Comparison of ENCODE assay signal across 21 mouse cellular contexts in genomic region chr14:33666301-33666700, GRCm38 (mm10).
"Had no signal": no experiment of that assay in that cellular context is flagged by ENCODE, and none has a peak within 500 bp of the region (broad histone marks: within the 10 kb centered on the region; RNA-seq: fewer than 3 reads in every experiment).

No protein-coding gene starts in this region.

- DNase-seq: gastrocnemius, postnatal 14 days; gastrocnemius, postnatal 36 days; heart, postnatal 14 days; heart, postnatal 36 days; kidney, adult 11 months; kidney, adult 8-10 months; kidney, postnatal 36 days; layer of hippocampus, adult 9-11 months; layer of hippocampus, postnatal 36 days; left cerebral cortex, postnatal 4 days had no signal

- H3K9ac ChIP-seq: heart, embryonic 13.5 days; heart, embryonic 15.5 days; hindbrain, embryonic 13.5 days; hindbrain, embryonic 15.5 days; limb, embryonic 13.5 days; limb, embryonic 15.5 days; liver, embryonic 12.5 days; liver, embryonic 14.5 days had no signal

- H3K27ac ChIP-seq: heart, embryonic 10.5 days; heart, embryonic 13.5 days; heart, embryonic 15.5 days; hindbrain, embryonic 13.5 days; hindbrain, embryonic 15.5 days; hindbrain, postnatal 0 days; limb, embryonic 13.5 days; limb, embryonic 15.5 days; liver, embryonic 12.5 days; liver, embryonic 14.5 days had no signal

- H3K4me1 ChIP-seq: heart, embryonic 10.5 days; heart, embryonic 13.5 days; heart, embryonic 15.5 days; hindbrain, embryonic 13.5 days; hindbrain, embryonic 15.5 days; liver, embryonic 12.5 days had no signal

- H3K36me3 ChIP-seq: heart, embryonic 10.5 days; heart, embryonic 13.5 days; heart, embryonic 15.5 days; hindbrain, embryonic 13.5 days; hindbrain, embryonic 15.5 days; limb, embryonic 13.5 days; limb, embryonic 15.5 days; liver, embryonic 12.5 days had no signal

- ATAC-seq: hindbrain, postnatal 0 days; intestine, embryonic 16.5 days; liver, embryonic 12.5 days had no signal

- H3K27me3 ChIP-seq: heart, embryonic 13.5 days; heart, embryonic 15.5 days; hindbrain, embryonic 13.5 days; hindbrain, embryonic 15.5 days; liver, embryonic 12.5 days had no signal

- H3K9me3 ChIP-seq: heart, embryonic 10.5 days; heart, embryonic 13.5 days; heart, embryonic 15.5 days; hindbrain, embryonic 13.5 days; hindbrain, embryonic 15.5 days; limb, embryonic 13.5 days; limb, embryonic 15.5 days; liver, embryonic 12.5 days had no signal

- H3K4me3 ChIP-seq: heart, embryonic 10.5 days; heart, embryonic 13.5 days; heart, embryonic 15.5 days; hindbrain, embryonic 13.5 days; hindbrain, embryonic 15.5 days; limb, embryonic 13.5 days; limb, embryonic 15.5 days; liver, embryonic 12.5 days had no signal

- H3K4me2 ChIP-seq: heart, embryonic 13.5 days; heart, embryonic 15.5 days; hindbrain, embryonic 13.5 days; hindbrain, embryonic 15.5 days; limb, embryonic 13.5 days; limb, embryonic 15.5 days; liver, embryonic 12.5 days had no signal
